Mouse (Mus musculus) ES-E14 (cell line): ENCODE results near the gene Pcp4. TPM values are rescaled to one million over a fixed set of nuclear protein-coding genes. Genes with fewer than 3 reads are reported as not detected.

Experiments
- DNase-seq: peaks from one replicate; pipeline ENCODE4 v3.0.0-alpha.2; 2013; ENCODE audit warnings: low read depth, low spot score
- H3K27ac ChIP-seq: 2 replicates; pipeline ENCODE4 v1.5.1; 2012; ENCODE audit warnings: low read depth, mild to moderate bottlenecking, low read length, moderate library complexity, mixed read lengths; ENCODE audit not compliant: poor library complexity, insufficient read depth, severe bottlenecking
- H3K36me3 ChIP-seq: 2 replicates; pipeline ENCODE4 v1.6.1; 2012; ENCODE audit warnings: mild to moderate bottlenecking, low read length, moderate library complexity, mixed read lengths; ENCODE audit not compliant: control insufficient read depth, poor library complexity, insufficient read depth, severe bottlenecking
- H3K4me1 ChIP-seq, 2 experiments: fragments of 150-350 bp in 1 of 2; sonication (generic) in 1 of 2; 2 replicates each; pipeline ENCODE4 v1.6.1; 2012; ENCODE audit warnings: low read length in 2 of 2, mild to moderate bottlenecking in 1 of 2, mixed read lengths in 1 of 2; ENCODE audit not compliant: control insufficient read depth in 2 of 2, insufficient read depth in 2 of 2, poor library complexity in 1 of 2
- H3K4me3 ChIP-seq, 2 experiments: fragments of 150-350 bp in 1 of 2; sonication (generic) in 1 of 2; 2 replicates each; pipeline ENCODE4 v1.5.1; 2012; ENCODE audit warnings: low read length in 2 of 2, low read depth in 1 of 2, mild to moderate bottlenecking in 1 of 2, mixed read lengths in 1 of 2; ENCODE audit not compliant: insufficient read depth in 1 of 2, poor library complexity in 1 of 2, severe bottlenecking in 1 of 2
- H3K9ac ChIP-seq: 2 replicates; pipeline ENCODE4 v1.6.1; 2012; ENCODE audit warnings: low read depth, mild to moderate bottlenecking, low read length, mixed read lengths; ENCODE audit not compliant: poor library complexity, insufficient read depth, severe bottlenecking
- H3K9me3 ChIP-seq: fragments of 150-350 bp; sonication (generic); 2 replicates; pipeline ENCODE4 v1.6.1; 2012; ENCODE audit warnings: low read depth, mild to moderate bottlenecking, low read length; ENCODE audit not compliant: control insufficient read depth, insufficient read depth
- CHD2 ChIP-seq: IDR thresholded peaks from 2 replicates; pipeline ENCODE4 v1.6.1; 2014; ENCODE audit warnings: mild to moderate bottlenecking, low read depth, low read length, inconsistent platforms
- HCFC1 ChIP-seq: IDR thresholded peaks from 2 replicates; pipeline ENCODE4 v1.6.1; 2012; ENCODE audit warnings: low read length, inconsistent platforms, borderline replicate concordance; ENCODE audit not compliant: insufficient read depth
- MAFK ChIP-seq: IDR thresholded peaks from 2 replicates; pipeline ENCODE4 v1.6.1; 2014; ENCODE audit warnings: mild to moderate bottlenecking, low read depth, low read length, inconsistent platforms; ENCODE audit not compliant: insufficient read depth
- ZC3H11A ChIP-seq: IDR thresholded peaks from 2 replicates; pipeline ENCODE4 v1.6.1; 2012; ENCODE audit warnings: low read depth, mild to moderate bottlenecking, inconsistent platforms, low read length, borderline replicate concordance
- ZNF384 ChIP-seq: IDR thresholded peaks from 2 replicates; pipeline ENCODE4 v1.6.1; 2012; ENCODE audit warnings: low read depth, low read length, inconsistent platforms
- in situ Hi-C, 2 experiments: fragments of 600-800 bp; cut with MboI; formaldehyde crosslinking; loops; one replicate each; pipeline ENCODE4 v1.15.1; 2025; ENCODE audit warnings: low sequenced_read_pairs in 2 of 2, inconsistent platforms in 1 of 2; ENCODE audit not compliant: unreplicated experiment in 2 of 2
- total RNA-seq: library from RNA; depleted of rRNA; stranded (reverse); fragments of 300-350 nt; gene quantifications from 2 replicates; pipeline ENCODE4 v1.2.3, GENCODE M21; 2012; rRNA removed

The Pcp4 gene
- total RNA-seq, 1 experiment, result not detected

DNA sequence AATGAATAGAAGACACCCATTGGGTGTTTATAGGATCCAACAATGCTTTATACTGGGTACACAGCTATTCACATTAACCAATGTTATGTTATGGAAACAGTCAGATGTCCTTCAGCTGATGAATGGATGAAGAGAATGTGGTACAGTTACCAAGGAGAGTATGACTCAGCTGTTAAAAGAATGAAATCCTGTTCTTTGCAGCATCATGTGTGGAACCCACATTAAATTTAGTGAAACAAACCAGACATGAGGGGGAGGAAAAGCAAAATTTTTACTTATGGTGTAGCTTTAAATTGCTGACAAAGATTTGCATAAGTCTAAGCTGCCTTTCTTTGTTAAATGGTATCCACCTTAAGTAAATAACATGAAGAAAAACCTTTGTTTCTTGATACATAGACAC is 92.4 kb downstream of the Pcp4 start:
- Histone ChIP-seq H3K9me3 (no peaks in the 10 kb centered on the region), H3K4me1 (no peaks in the 10 kb centered on the region), H3K36me3 (no peaks in the 10 kb centered on the region), H3K27ac (no peak overlapping the region), H3K4me3 (no peak overlapping the region), H3K9ac (no peak overlapping the region)
- TF ChIP-seq CHD2 (no peak), MAFK (no peak), HCFC1 (no peak), ZC3H11A (no peak)
- DNase-seq, result no peak
- in situ Hi-C loops, result no loop called here

DNA sequence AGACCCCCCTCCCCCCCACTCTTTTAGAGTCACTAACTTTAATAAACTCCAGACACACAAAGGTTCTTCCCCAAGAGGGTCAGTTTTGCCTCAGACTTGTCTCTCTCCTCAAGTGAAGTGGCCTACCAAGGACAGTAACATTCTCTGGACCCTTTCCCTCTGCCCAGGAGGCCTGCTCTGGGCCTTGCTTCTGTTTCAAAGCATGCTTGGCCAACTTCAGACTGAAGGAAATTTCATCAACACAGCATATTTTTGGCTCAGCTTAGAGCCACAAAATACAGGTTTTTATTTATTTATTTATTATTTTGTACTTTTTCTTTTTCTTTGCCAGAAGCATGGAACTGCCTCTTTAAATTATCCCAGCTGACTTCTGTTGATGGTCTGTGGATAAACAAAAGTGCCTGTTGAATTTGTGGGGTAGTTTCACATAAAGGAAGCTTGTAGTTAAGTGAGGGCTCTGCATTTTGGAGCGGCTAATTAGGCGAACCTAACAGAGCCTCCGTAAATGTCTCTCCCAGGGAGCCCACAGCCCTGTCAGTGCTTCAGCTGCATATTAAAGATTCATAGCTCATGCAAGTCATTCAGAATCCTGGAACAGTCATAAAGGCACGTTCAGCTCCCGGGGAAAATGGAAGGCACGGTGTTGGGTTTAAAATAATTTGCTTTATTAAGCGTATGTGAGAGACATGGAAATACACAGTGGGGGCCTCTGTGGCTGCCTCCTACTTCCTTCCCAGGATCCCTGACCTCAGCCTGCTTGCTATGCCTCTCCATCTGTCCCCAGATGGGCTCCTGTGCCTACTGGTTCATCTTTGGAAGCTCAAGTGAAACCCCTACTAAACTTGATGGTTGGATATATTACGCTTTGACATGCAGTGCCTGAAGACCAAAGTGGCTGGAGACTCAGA is 96.2 kb downstream of the Pcp4 start:
- TF ChIP-seq HCFC1 (no peak), ZNF384 (no peak), MAFK (no peak), CHD2 (no peak), ZC3H11A (no peak)
- in situ Hi-C loops, result no loop called here
- no peak for DNase-seq
- Histone ChIP-seq H3K27ac (no peak overlapping the region), H3K4me1 (no peaks in the 10 kb centered on the region), H3K9me3 (no peaks in the 10 kb centered on the region), H3K9ac (no peak overlapping the region), H3K4me3 (no peak overlapping the region), H3K36me3 (no peaks in the 10 kb centered on the region)

GRCm38 (mm10) chr16:96567428-96567827 is 100.0 kb downstream of the Pcp4 start:
- TF ChIP-seq CHD2, result no peak
- Histone ChIP-seq H3K36me3 (no peaks in the 10 kb centered on the region), H3K4me3 (no peak overlapping the region), H3K27ac (no peak overlapping the region), H3K4me1 (no peaks in the 10 kb centered on the region), H3K9me3 (no peaks in the 10 kb centered on the region), H3K9ac (no peak overlapping the region)
- DNase-seq, result no peak
- in situ Hi-C loops, result no loop called here

Other genes with a start within 250 kb of the Pcp4 start
- gene B3galt5, start 231.8 kb upstream of the Pcp4 start, total RNA-seq, result 0.05 TPM in 1 of 2 replicates, not detected in the other
- gene Itgb2l, start 24.0 kb upstream of the Pcp4 start, total RNA-seq, result not detected in 2 replicates